Mouse (Mus musculus): ENCODE data around the gene Hist1h2aa.

Hist1h2aa gene

DNA sequence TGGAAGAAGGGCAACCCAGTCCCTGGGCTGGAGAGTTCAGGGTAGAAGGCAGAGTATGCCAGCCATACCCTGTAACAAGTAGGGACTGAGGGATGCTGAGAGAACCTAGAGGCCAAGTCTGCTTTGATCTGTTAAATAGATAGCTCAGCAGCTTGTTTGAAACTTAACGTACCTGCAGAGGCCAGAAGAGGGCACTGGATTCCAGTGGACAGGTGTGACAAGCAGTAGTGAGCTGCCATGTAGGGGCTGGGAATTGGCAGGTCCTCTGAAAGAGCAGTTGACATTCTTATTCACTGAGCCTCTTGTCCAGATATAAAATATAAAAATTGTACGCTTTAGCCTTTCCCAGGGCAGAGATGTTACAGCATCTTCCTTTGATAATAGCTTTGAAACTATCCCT lies 8.6 kb downstream of the Hist1h2aa start:
- no peak for DNase-seq (ENCODE audit: low spot score in 2 of 2)

DNA sequence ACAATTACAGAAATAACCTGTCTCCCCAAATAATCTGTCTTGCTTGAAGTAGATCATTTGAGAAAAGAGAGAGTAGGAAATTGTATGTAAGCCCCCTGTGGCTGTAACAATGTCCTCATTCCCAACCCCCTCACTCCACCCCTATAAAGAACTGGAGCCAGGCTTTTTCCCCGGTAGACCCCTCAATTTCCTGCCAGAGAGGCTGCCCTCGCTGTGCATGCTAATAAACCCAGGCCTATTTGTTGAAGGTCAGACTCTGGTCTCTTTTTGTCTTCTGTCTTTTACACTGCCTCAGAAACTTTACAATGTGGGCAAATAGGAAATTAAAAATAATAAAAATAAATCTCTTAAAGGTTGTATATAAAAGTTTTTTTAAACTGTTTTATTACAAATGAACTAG lies 12.0 kb downstream of the Hist1h2aa start:
- no peak for DNase-seq (ENCODE audit: low spot score in 2 of 2)

GRCm38 (mm10) chr13:23949484-23950246 lies 15.4 kb downstream of the Hist1h2aa start:
- peak in 1 of 2 experiments; percentile 62 for DNase-seq (ENCODE audit: low spot score in 2 of 2)

GRCm38 (mm10) chr13:23950928-23951327 lies 16.7 kb downstream of the Hist1h2aa start:
- no peak for DNase-seq (ENCODE audit: low spot score in 2 of 2)

GRCm38 (mm10) chr13:23959776-23960175 lies 25.5 kb downstream of the Hist1h2aa start:
- DNase-seq (ENCODE audit: low spot score in 2 of 2): no peak

DNA sequence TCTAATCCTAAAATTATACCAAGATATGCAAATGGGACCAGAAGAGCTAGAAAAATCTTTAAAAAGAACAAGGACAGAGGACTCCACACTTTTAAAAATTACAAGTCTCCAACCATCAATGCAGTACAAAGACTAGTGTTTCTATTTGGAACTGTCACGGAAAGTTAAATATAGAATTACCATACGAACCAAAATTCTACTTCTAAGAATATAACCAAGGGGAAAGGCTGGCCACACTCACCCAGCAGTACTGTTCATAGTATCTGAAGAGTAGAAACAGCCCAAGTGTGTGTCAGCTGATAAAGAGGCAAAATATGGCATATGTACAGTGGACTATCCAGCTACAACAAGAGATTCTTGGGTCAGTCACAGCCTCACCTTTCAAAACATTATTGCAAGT lies 30.6 kb downstream of the Hist1h2aa start:
- DNase-seq (ENCODE audit: low spot score in 2 of 2): no peak

DNA sequence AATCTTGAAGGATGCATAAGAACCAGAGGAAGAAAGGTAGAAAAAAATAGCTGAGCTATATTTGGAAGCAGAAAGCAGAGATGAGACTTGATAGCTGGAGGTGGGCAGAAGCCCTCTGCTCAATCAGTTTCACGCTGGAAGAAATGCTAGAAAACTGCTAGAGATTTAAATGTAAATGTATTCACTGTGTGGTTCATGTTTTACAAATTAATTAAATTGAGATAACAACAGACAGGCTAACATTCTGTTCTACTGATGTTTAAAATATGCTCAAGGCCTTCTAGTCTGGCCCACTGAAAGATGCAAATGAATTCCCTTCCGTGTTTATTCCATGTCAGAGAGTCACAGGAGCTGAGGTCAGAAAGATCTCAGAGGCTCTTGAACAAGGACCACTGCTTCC lies 37.6 kb downstream of the Hist1h2aa start:
- no peak for DNase-seq (ENCODE audit: low spot score in 2 of 2)

DNA sequence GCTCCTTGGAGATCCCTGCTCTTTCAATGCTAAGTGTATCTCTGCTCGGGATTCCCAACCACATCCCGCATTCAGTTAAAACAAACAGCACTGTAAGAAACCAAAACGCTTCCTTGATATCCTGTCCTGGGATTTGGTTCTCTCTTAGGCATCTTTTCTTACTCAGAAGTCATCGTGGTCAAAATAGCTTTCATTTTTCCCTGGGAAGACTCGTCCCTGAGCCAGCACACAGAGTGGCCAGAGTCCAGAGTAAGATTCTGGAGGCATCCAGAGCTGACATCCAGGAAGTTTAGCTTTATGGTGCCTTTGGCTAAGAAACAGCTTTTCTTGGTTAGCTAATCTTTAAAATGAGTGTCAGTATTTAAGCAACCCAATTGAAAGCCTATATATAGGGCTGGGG lies 38.0 kb downstream of the Hist1h2aa start:
- no peak for DNase-seq (ENCODE audit: low spot score in 2 of 2)
